Mouse (Mus musculus): ENCODE results near the gene Manbal.

DNA sequence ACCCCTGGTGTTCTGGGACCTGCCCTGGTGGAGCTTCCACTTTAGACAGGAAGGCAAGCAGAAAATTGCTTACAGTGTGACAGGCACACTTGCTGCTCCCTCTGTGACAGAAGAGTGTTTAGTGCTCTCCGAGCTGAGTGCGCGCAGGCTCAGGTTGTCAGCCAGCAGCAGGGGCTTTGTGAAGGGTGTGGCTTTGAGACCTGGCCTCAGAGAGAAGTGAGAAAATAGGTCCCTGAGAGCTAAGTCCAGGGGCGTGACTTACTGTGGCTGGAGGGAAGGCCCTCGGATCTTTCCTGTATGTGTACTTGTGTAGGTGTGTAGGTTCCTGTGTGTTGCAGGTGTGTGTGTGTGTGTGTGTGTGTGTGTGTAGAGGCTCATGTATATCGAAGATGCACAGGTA, 24.1 kb upstream of the Manbal start:
- TF ChIP-seq EP300 (IDR thresholded peaks at IDR 0.05; ENCODE audit: low read depth) (no peak), CTCF (IDR thresholded peaks at IDR 0.05; ENCODE audit: low read depth) (no peak)
